Mouse (Mus musculus) small intestine, adult 2 months (tissue): ENCODE results near the gene Stub1. TPM values are rescaled to one million over a fixed set of nuclear protein-coding genes. Genes with fewer than 3 reads are reported as not detected.

Experiments
- H3K27ac ChIP-seq: fragments of 200-500 bp; 2 replicates; pipeline ENCODE4 v1.5.1; 2012; ENCODE audit warnings: low read depth, low read length, control low read depth, inconsistent platforms; ENCODE audit not compliant: insufficient read depth
- H3K27me3 ChIP-seq: fragments of 200-500 bp; 2 replicates; pipeline ENCODE4 v1.6.1; 2012; ENCODE audit warnings: mild to moderate bottlenecking, moderate library complexity, low read length, inconsistent platforms; ENCODE audit not compliant: control insufficient read depth, insufficient read depth
- H3K36me3 ChIP-seq: fragments of 200-500 bp; 2 replicates; pipeline ENCODE4 v1.6.1; 2012; ENCODE audit warnings: mild to moderate bottlenecking, low read length, control low read depth, inconsistent platforms; ENCODE audit not compliant: control insufficient read depth, insufficient read depth
- H3K4me1 ChIP-seq: fragments of 200-500 bp; 2 replicates; pipeline ENCODE4 v1.6.1; 2012; ENCODE audit warnings: low read length, inconsistent platforms, mixed read lengths; ENCODE audit not compliant: control insufficient read depth, insufficient read depth, insufficient read length
- H3K4me3 ChIP-seq: fragments of 200-500 bp; 2 replicates; pipeline ENCODE4 v1.5.1; 2012; ENCODE audit warnings: low read depth, mild to moderate bottlenecking, control low read depth, inconsistent platforms, low read length, moderate library complexity
- CTCF ChIP-seq: fragments of 200-500 bp; IDR thresholded peaks from 2 replicates; pipeline ENCODE4 v1.5.1; 2012; ENCODE audit warnings: low read depth, mild to moderate bottlenecking, control low read depth, inconsistent platforms, low read length, moderate library complexity, mixed read lengths; ENCODE audit not compliant: insufficient replicate concordance, insufficient read length; ENCODE audit errors: extremely low read depth
- POLR2A ChIP-seq: fragments of 200-500 bp; IDR thresholded peaks from 2 replicates; pipeline ENCODE4 v1.6.1; 2012; ENCODE audit warnings: low read depth, mild to moderate bottlenecking, control low read depth, inconsistent platforms, low read length, moderate library complexity
- WGBS: fragments of 180-500 bp; shearing (Covaris S2); methylation state at CpG from one replicate; pipeline ENCODE4 v1.1.7; 2018; 5-methylcytosine and 5-hydroxymethylcytosine counted together
- polyA plus RNA-seq: library from polyadenylated mRNA; depleted of rRNA; stranded (reverse); fragments of >200 nt; gene quantifications from 2 replicates; pipeline ENCODE4 v1.2.3, GENCODE M21; 2012

Gene Stub1
- polyA plus RNA-seq, 1 experiment = 141 TPM

- H3K36me3 ChIP-seq = no peaks in the 10 kb centered on the region
- H3K4me3 ChIP-seq = peak within 1 kb of the TSS; percentile 81
- WGBS = 2% methylated on average over 65 of the region's 65 CpGs
- no peak for TF ChIP-seq POLR2A
- no peak for TF ChIP-seq CTCF
- H3K27me3 ChIP-seq = no peaks in the 10 kb centered on the region
- H3K4me1 ChIP-seq = peaks cover 35% of the 10 kb centered on the region
- peak within 1 kb of the TSS; percentile 46 for H3K27ac ChIP-seq
Measured at GRCm38 (mm10) chr17:25860832-25861703, 27.9 kb upstream of the Stub1 start, which contains the start of gene Wdr90. Gene Wdr90 (minus strand): TSS chr17:25861501.

DNA sequence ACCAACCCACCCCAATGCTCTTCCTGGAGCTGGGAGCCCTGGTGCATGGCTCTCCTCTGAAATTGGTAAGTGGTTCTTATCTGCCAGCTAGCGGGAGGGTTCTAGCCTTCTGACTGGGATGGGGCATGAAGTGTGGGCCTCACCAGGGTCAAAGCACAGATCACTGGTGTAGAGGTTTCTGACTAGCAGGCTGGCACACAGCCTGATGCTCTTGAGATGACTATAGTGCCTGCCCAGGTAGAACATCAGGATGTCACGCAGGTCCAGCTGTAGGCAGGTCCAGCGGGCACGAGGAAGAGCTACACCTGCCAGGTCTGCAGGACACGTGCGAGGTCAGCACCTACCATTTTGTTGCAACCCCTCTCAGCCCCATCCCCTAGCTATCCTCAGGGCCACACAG is 27.0 kb upstream of the Stub1 start:
- TF ChIP-seq CTCF (no peak), POLR2A (no peak)
- Histone ChIP-seq H3K36me3 (no peaks in the 10 kb centered on the region), H3K4me1 (peaks cover 28% of the 10 kb centered on the region), H3K27ac (no peak overlapping the region), H3K4me3 (no peak overlapping the region), H3K27me3 (no peaks in the 10 kb centered on the region)
- 91% methylated on average over 6 of the region's 6 CpGs for WGBS

DNA sequence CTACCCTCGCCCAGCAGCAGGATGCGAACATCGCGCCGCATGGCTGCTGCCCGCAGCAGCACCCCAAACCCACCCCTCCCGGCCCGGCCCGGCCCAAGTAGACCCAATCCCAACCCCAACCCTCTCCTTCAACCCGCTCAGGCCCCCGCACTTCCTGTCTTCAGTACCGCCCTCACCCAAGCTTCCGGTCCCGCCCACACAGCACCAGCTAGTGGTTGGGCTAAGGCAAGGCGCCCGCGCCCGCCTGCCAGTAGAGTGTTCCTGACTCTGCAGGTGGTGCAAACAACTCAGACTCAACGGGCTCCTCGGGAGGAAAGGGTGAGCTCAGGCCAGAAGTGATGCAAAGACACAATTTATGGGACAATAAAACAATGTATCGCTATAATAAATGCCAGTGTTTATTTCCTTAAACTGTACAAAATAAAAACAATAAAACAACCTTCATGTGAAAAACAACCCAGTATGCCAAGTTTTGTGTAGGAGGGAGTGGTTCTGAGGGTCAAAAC is 11.2 kb upstream of the Stub1 start, which contains the start of gene Rhot2:
Rhot2 (minus strand) TSS at position 456 of the 506 bp plus-strand sequence.
- H3K27ac ChIP-seq = peak within 1 kb of the TSS; percentile 52
- 1% methylated on average over 21 of the region's 21 CpGs for WGBS
- TF ChIP-seq CTCF (peak; percentile 52; the same call in 1 of the 2 replicates), POLR2A (peak; percentile 93)
- H3K27me3 ChIP-seq = no peaks in the 10 kb centered on the region
- peaks cover 10% of the 10 kb centered on the region for H3K4me1 ChIP-seq
- peak within 1 kb of the TSS; percentile 92 for H3K4me3 ChIP-seq
- H3K36me3 ChIP-seq = peaks cover 25% of the 10 kb centered on the region

DNA sequence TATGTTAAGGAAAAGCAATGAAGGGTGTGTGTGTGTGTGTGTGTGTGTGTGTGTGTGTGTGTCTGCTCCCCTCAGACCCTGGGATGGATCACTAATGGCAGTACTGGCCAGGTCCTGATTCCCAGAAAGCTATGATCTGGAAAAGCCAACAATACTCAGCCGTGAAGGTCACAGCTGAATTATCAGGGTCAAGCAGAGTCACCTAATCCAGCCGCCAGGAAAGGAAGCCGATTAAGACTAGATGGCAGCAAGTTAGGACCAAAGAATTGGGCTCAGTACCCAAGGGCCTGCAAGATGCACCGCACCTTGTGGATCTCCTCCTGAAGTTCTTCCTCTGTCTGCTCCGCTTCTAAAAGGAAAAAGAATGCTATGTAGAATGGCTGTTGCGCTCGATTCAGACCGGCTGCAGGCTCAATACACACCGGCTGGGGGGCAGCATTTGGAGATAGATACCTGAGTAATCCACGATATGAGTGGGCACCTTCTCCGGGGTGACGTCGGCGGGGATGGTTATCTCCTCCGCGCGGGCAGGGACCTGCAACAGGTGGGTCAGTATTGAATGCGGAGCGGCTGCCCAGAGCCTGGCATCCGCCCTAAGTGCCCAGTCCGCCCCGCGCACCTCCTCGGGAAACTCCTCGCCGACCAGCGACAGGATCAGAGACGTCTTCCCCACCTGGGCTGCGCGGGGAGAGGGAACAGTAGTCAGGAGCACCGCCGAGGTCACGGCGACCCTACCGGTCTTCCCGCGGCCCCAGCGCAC is 10.6 kb upstream of the Stub1 start:
- WGBS = under 1% methylated on average over 38 of the region's 38 CpGs

GRCm38 (mm10) chr17:25843122-25843521 is 9.9 kb upstream of the Stub1 start:
- TF ChIP-seq CTCF = no peak
- no peak for TF ChIP-seq POLR2A
- peaks cover 14% of the 10 kb centered on the region for H3K4me1 ChIP-seq
- no peak overlapping the region; the same call in 1 of the 2 replicates for H3K27ac ChIP-seq
- H3K4me3 ChIP-seq = peak overlapping the region; percentile 92; the same call in 1 of the 2 replicates
- H3K36me3 ChIP-seq = peaks cover 35% of the 10 kb centered on the region
- 68% methylated on average over 4 of the region's 4 CpGs for WGBS
- H3K27me3 ChIP-seq = no peaks in the 10 kb centered on the region

More for the DNA sequence above, 10.6 kb upstream of the Stub1 start:
- H3K36me3 ChIP-seq = peaks cover 30% of the 10 kb centered on the region
- H3K27ac ChIP-seq = peak overlapping the region; percentile 52
- H3K4me1 ChIP-seq = peaks cover 14% of the 10 kb centered on the region
- H3K27me3 ChIP-seq = no peaks in the 10 kb centered on the region
- TF ChIP-seq POLR2A (no peak), CTCF (no peak)
- H3K4me3 ChIP-seq = peak overlapping the region; percentile 92

DNA sequence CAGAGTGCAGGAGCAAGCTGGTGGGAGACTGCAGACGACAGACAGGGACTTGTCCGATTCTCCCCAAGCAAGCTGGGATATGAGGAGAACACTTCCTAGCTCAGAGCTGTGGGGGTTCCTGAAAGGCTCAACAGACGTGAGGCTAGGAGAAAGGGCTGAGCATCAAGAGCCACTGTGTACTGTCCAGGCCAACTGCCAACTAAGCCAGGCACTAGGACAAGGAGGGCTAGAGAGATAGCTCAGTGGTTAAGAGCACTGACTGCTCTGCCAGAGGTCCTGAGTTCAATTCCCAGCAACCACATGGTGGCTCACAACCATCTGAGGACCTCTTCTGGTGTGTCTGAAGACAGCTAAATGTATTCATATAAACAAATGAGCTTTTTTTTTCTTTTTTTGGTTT is 9.3 kb upstream of the Stub1 start:
- Histone ChIP-seq H3K27ac (no peak overlapping the region), H3K4me1 (peaks cover 14% of the 10 kb centered on the region), H3K36me3 (peaks cover 35% of the 10 kb centered on the region), H3K4me3 (no peak overlapping the region), H3K27me3 (no peaks in the 10 kb centered on the region)
- 92% methylated on average over 3 of the region's 3 CpGs for WGBS
- no peak for TF ChIP-seq POLR2A
- no peak for TF ChIP-seq CTCF
